Mouse (Mus musculus) intestine, embryonic 15.5 days (tissue): ENCODE measurements at regions not wholly inside any gene's neighbourhood (a gene's known extent, or its start where the extent isn't known, plus 50 kb on each side); places are given as distances from the start of the nearest gene placed in this dataset.

ENCODE experiments used
- ATAC-seq: fragments of 200-750 bp; cut with Nextera tagmentation; 2 replicates; pipeline ENCODE4 v1.8.0; 2017; ENCODE audit warnings: moderate TSS enrichment, moderate library complexity
- H3K27ac ChIP-seq: fragments of 300-500 bp; sonication (generic); 2 replicates; pipeline ENCODE4 v1.5.1; 2015; ENCODE audit warnings: mild to moderate bottlenecking, inconsistent platforms
- H3K27me3 ChIP-seq: fragments of 300-500 bp; sonication (generic); replicated peaks from 2 replicates; pipeline ENCODE4 v1.6.1; 2015; ENCODE audit warnings: inconsistent platforms
- H3K36me3 ChIP-seq: fragments of 300-500 bp; sonication (generic); 2 replicates; pipeline ENCODE4 v1.6.1; 2015; ENCODE audit warnings: inconsistent platforms
- H3K4me1 ChIP-seq: fragments of 300-500 bp; sonication (generic); replicated peaks from 2 replicates; pipeline ENCODE4 v1.6.1; 2015; ENCODE audit warnings: inconsistent platforms
- H3K4me2 ChIP-seq: fragments of 300-500 bp; sonication (generic); replicated peaks from 2 replicates; pipeline ENCODE4 v1.6.1; 2015; ENCODE audit warnings: mild to moderate bottlenecking, inconsistent platforms
- H3K4me3 ChIP-seq: fragments of 300-500 bp; sonication (generic); replicated peaks from 2 replicates; pipeline ENCODE4 v1.5.1; 2015; ENCODE audit warnings: inconsistent platforms
- H3K9ac ChIP-seq: fragments of 300-500 bp; sonication (generic); 2 replicates; pipeline ENCODE4 v1.6.1; 2015; ENCODE audit warnings: inconsistent platforms
- H3K9me3 ChIP-seq: fragments of 300-500 bp; sonication (generic); 2 replicates; pipeline ENCODE4 v1.6.1; 2016; ENCODE audit warnings: inconsistent platforms
- WGBS: fragments of 180-500 bp; shearing (Covaris S2); methylation state at CpG from one replicate; pipeline ENCODE4 v1.1.7; 2015; 5-methylcytosine and 5-hydroxymethylcytosine counted together

GRCm38 (mm10) chr5:29929381-29929780, 83.5 kb upstream of the Il6 start:
- no peak for ATAC-seq
- no peak overlapping the region for H3K9ac ChIP-seq
- H3K36me3 ChIP-seq, result no peaks in the 10 kb centered on the region
- no peaks in the 10 kb centered on the region for H3K9me3 ChIP-seq
- H3K4me1 ChIP-seq, result no peaks in the 10 kb centered on the region
- H3K27ac ChIP-seq, result no peak overlapping the region
- WGBS, result 89% methylated on average over 2 of the region's 2 CpGs
- H3K4me3 ChIP-seq, result no peak overlapping the region
- H3K27me3 ChIP-seq, result no peaks in the 10 kb centered on the region
- H3K4me2 ChIP-seq, result no peak overlapping the region

GRCm38 (mm10) chr5:29947225-29947624, 65.7 kb upstream of the Il6 start:
- 70% methylated on average over 2 of the region's 2 CpGs for WGBS
- Histone ChIP-seq H3K27ac (no peak overlapping the region), H3K4me2 (no peak overlapping the region), H3K9me3 (no peaks in the 10 kb centered on the region), H3K27me3 (no peaks in the 10 kb centered on the region), H3K9ac (no peak overlapping the region), H3K4me1 (no peaks in the 10 kb centered on the region), H3K4me3 (no peak overlapping the region), H3K36me3 (no peaks in the 10 kb centered on the region)
- no peak for ATAC-seq

DNA sequence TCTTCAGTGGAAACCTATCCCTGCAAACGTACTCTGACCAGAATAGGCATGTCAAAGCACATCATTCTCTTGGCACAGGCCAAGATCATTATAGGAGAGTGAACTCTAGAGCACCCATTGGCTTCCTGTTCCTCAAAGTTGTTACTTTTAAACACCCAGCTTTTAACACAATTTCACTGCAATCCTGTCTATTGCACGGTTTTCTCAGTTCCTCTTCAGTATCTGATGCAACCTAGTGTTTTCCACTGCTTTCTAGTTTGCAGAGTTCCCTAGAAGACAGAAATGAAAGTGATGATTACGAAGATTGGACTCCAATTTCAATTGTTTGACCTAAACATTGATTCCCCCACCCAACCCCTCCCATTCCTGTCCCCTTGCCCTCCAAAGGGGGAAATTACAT, 64.8 kb upstream of the Il6 start:
- ATAC-seq, result no peak
- Histone ChIP-seq H3K4me2 (no peak overlapping the region), H3K36me3 (no peaks in the 10 kb centered on the region), H3K27me3 (no peaks in the 10 kb centered on the region), H3K4me3 (no peak overlapping the region), H3K4me1 (no peaks in the 10 kb centered on the region), H3K9ac (no peak overlapping the region), H3K27ac (no peak overlapping the region), H3K9me3 (no peaks in the 10 kb centered on the region)
- 64% methylated on average over 3 of the region's 3 CpGs for whole genome bisulfite sequencing

DNA sequence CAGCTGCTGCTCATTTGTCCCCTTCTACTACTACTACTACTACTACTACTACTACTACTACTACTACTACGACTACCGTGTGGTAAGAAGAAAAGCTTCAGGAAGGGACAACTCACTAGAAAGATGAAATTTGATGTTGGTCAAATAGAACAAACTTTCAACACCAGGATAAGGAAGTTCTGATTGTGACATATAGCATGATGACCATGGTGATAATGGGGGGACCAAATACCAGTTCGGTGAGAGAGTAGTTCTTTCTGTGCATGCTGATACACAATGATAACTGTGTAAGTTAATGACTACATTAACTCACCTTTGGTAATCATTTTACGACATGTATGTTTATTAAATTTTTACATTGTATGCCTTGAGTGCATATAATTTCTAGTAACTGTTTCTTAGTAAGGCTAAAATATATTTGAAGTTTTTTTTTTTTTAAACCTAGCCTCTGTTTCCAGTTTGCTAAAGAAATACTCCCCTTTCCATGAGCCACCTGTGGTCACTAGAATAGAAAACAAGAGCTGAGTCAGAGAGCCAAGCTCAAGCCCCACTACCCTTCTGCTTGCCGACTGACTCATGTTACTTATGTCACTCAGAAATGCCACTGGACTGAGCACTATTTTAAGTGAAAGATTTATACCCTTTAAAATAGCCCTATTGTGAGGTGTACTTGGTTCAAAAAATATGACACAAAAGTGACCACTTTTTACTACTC, 62.3 kb upstream of the Il6 start:
- no peak overlapping the region for H3K4me2 ChIP-seq
- no peaks in the 10 kb centered on the region for H3K9me3 ChIP-seq
- H3K9ac ChIP-seq, result no peak overlapping the region
- no peak overlapping the region for H3K27ac ChIP-seq
- H3K4me1 ChIP-seq, result no peaks in the 10 kb centered on the region
- 78% methylated on average over 5 of the region's 5 CpGs for WGBS
- ATAC-seq, result no peak
- no peaks in the 10 kb centered on the region for H3K27me3 ChIP-seq
- no peaks in the 10 kb centered on the region for H3K36me3 ChIP-seq
- no peak overlapping the region for H3K4me3 ChIP-seq

DNA sequence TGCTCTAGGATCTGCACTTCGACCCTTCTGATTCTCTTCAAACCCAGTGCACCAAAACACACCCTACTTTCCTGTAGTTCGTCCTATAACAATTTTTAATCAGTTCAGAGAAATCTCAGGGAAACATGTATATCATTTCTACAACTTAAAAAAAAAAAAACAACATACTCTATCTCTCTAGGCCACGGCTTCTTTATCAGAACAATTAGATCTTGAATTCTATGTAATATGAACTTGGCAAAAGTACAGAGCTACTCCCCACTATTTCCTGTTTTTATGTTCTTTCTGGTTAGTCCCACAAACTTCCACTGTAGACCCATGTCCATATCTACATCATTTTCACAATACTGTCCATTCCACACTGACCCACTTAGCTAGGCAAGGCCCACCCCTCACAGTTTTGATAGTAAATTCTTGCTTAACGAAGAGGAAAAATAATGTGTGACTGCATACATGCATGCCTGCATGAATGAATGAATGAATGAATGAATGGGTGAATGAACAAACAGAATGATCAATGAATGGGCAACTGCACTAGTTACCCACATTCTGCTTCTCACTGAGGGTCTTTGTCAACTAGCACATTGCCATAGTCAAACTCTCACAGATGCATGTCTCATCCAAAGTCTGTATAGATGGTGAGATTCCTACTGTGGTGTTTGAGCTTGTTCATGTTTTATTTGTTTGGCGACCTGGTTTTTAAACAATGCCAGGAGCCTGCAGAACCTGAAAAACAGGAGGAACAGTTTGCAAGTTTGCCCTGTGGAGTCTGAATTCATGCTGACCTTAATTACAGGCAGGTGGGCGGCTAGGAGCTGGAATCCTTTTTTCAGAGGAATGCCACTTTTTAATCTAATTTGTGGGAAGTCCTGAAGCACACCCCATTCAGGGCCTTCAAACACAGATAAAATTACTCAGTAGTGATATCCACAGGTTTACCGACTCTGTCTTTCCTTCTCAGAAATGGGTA, 61.2 kb upstream of the Il6 start:
- 65% methylated on average over 7 of the region's 7 CpGs for WGBS
- Histone ChIP-seq H3K9ac (no peak overlapping the region), H3K27me3 (no peaks in the 10 kb centered on the region), H3K9me3 (no peaks in the 10 kb centered on the region), H3K36me3 (no peaks in the 10 kb centered on the region), H3K27ac (no peak overlapping the region), H3K4me3 (no peak overlapping the region), H3K4me2 (no peak overlapping the region), H3K4me1 (no peaks in the 10 kb centered on the region)
- ATAC-seq, result no peak
